Mouse (Mus musculus): ENCODE measurements around the gene Mup21. TPM values are rescaled to one million over a fixed set of nuclear protein-coding genes. Genes with fewer than 3 reads are reported as not detected.
A peak's percentile ranks its signal among the peaks of the same experiment; 100 is the strongest.
"Not testable (repeated sequence)": the region's sequence is repeated elsewhere in the genome, so short reads cannot be mapped to it uniquely, and the experiment has no call there.

Gene Mup21
- not detected in 2 replicates for polyA plus RNA-seq (2012; rRNA removed)

- TF ChIP-seq POLR2A (IDR thresholded peaks at IDR 0.05; ENCODE audit: control insufficient read depth, low read depth, low read length) (no peak), CTCF (IDR thresholded peaks at IDR 0.05; ENCODE audit: control insufficient read depth, insufficient read depth, insufficient replicate concordance, low read depth, low read length) (no peak)
- Histone ChIP-seq H3K27ac (ENCODE audit: control insufficient read depth, insufficient read depth, low read depth, low read length) (no peak within 1 kb of the TSS), H3K4me1 (ENCODE audit: control insufficient read depth, insufficient read depth, low read length) (no peaks in the 10 kb centered on the region), H3K36me3 (ENCODE audit: control insufficient read depth, insufficient read depth, low read length) (no peaks in the 10 kb centered on the region), H3K27me3 (ENCODE audit: control insufficient read depth, insufficient read depth, low read length) (no peaks in the 10 kb centered on the region), H3K4me3 (ENCODE audit: control insufficient read depth, low read depth, low read length) (no peak within 1 kb of the TSS)
Observed at GRCm38 (mm10) chr4:62150811-62151210, at the start of gene Mup21. Gene Mup21 (minus strand): TSS chr4:62150863.

- Histone ChIP-seq H3K36me3 (ENCODE audit: control insufficient read depth, insufficient read depth, low read length) (no peaks in the 10 kb centered on the region), H3K4me1 (ENCODE audit: control insufficient read depth, insufficient read depth, low read length) (no peaks in the 10 kb centered on the region), H3K27me3 (ENCODE audit: control insufficient read depth, insufficient read depth, low read length) (no peaks in the 10 kb centered on the region), H3K27ac (ENCODE audit: control insufficient read depth, insufficient read depth, low read depth, low read length) (no peak overlapping the region), H3K4me3 (ENCODE audit: control insufficient read depth, low read depth, low read length) (no peak overlapping the region)
- TF ChIP-seq POLR2A (IDR thresholded peaks at IDR 0.05; ENCODE audit: control insufficient read depth, low read depth, low read length) (no peak), CTCF (IDR thresholded peaks at IDR 0.05; ENCODE audit: control insufficient read depth, insufficient read depth, insufficient replicate concordance, low read depth, low read length) (no peak)
Observed at GRCm38 (mm10) chr4:62199923-62200529, 49.4 kb upstream of the Mup21 start.

GRCm38 (mm10) chr4:62188778-62189177 is 38.1 kb upstream of the Mup21 start:
- TF ChIP-seq CTCF (IDR thresholded peaks at IDR 0.05; ENCODE audit: control insufficient read depth, insufficient read depth, insufficient replicate concordance, low read depth, low read length) (no peak), POLR2A (IDR thresholded peaks at IDR 0.05; ENCODE audit: control insufficient read depth, low read depth, low read length) (no peak)
- Histone ChIP-seq H3K27ac (ENCODE audit: control insufficient read depth, insufficient read depth, low read depth, low read length) (no peak overlapping the region), H3K4me3 (ENCODE audit: control insufficient read depth, low read depth, low read length) (no peak overlapping the region), H3K36me3 (ENCODE audit: control insufficient read depth, insufficient read depth, low read length) (peaks cover 2% of the 10 kb centered on the region; the same call in 1 of the 2 replicates), H3K4me1 (ENCODE audit: control insufficient read depth, insufficient read depth, low read length) (no peaks in the 10 kb centered on the region), H3K27me3 (ENCODE audit: control insufficient read depth, insufficient read depth, low read length) (no peaks in the 10 kb centered on the region)

GRCm38 (mm10) chr4:62177282-62177681 is 26.6 kb upstream of the Mup21 start:
- H3K36me3 ChIP-seq (ENCODE audit: control insufficient read depth, insufficient read depth, low read length), result no peaks in the 10 kb centered on the region
- no peaks in the 10 kb centered on the region for H3K4me1 ChIP-seq (ENCODE audit: control insufficient read depth, insufficient read depth, low read length)
- TF ChIP-seq CTCF (IDR thresholded peaks at IDR 0.05; ENCODE audit: control insufficient read depth, insufficient read depth, insufficient replicate concordance, low read depth, low read length) (peak; percentile 76; the same call in 1 of the 2 replicates), POLR2A (IDR thresholded peaks at IDR 0.05; ENCODE audit: control insufficient read depth, low read depth, low read length) (no peak)
- no peaks in the 10 kb centered on the region for H3K27me3 ChIP-seq (ENCODE audit: control insufficient read depth, insufficient read depth, low read length)
- no peak overlapping the region for H3K27ac ChIP-seq (ENCODE audit: control insufficient read depth, insufficient read depth, low read depth, low read length)
- H3K4me3 ChIP-seq (ENCODE audit: control insufficient read depth, low read depth, low read length), result no peak overlapping the region

GRCm38 (mm10) chr4:62174471-62174870 is 23.8 kb upstream of the Mup21 start:
- no peak overlapping the region for H3K4me3 ChIP-seq (ENCODE audit: control insufficient read depth, low read depth, low read length)
- no peaks in the 10 kb centered on the region for H3K27me3 ChIP-seq (ENCODE audit: control insufficient read depth, insufficient read depth, low read length)
- no peak overlapping the region for H3K27ac ChIP-seq (ENCODE audit: control insufficient read depth, insufficient read depth, low read depth, low read length)
- no peaks in the 10 kb centered on the region for H3K4me1 ChIP-seq (ENCODE audit: control insufficient read depth, insufficient read depth, low read length)
- no peaks in the 10 kb centered on the region for H3K36me3 ChIP-seq (ENCODE audit: control insufficient read depth, insufficient read depth, low read length)
- no peak for TF ChIP-seq CTCF (IDR thresholded peaks at IDR 0.05; ENCODE audit: control insufficient read depth, insufficient read depth, insufficient replicate concordance, low read depth, low read length)
- no peak for TF ChIP-seq POLR2A (IDR thresholded peaks at IDR 0.05; ENCODE audit: control insufficient read depth, low read depth, low read length)

GRCm38 (mm10) chr4:62167636-62168035 is 17.0 kb upstream of the Mup21 start:
- not testable (repeated sequence) for H3K36me3 ChIP-seq (ENCODE audit: control insufficient read depth, insufficient read depth, low read length); H3K4me3 ChIP-seq (ENCODE audit: control insufficient read depth, low read depth, low read length); H3K27me3 ChIP-seq (ENCODE audit: control insufficient read depth, insufficient read depth, low read length)

GRCm38 (mm10) chr4:62158401-62158800 is 7.7 kb upstream of the Mup21 start:
- H3K27me3 ChIP-seq (ENCODE audit: control insufficient read depth, insufficient read depth, low read length), result no peaks in the 10 kb centered on the region
- no peaks in the 10 kb centered on the region for H3K36me3 ChIP-seq (ENCODE audit: control insufficient read depth, insufficient read depth, low read length)
- no peaks in the 10 kb centered on the region for H3K4me1 ChIP-seq (ENCODE audit: control insufficient read depth, insufficient read depth, low read length)
- TF ChIP-seq CTCF (IDR thresholded peaks at IDR 0.05; ENCODE audit: control insufficient read depth, insufficient read depth, insufficient replicate concordance, low read depth, low read length) (no peak), POLR2A (IDR thresholded peaks at IDR 0.05; ENCODE audit: control insufficient read depth, low read depth, low read length) (no peak)
- no peak overlapping the region for H3K27ac ChIP-seq (ENCODE audit: control insufficient read depth, insufficient read depth, low read depth, low read length)
- no peak overlapping the region for H3K4me3 ChIP-seq (ENCODE audit: control insufficient read depth, low read depth, low read length)

More at GRCm38 (mm10) chr4:62167636-62168035, 17.0 kb upstream of the Mup21 start:
- not testable (repeated sequence) for H3K4me1 ChIP-seq (ENCODE audit: control insufficient read depth, insufficient read depth, low read length); H3K27ac ChIP-seq (ENCODE audit: control insufficient read depth, insufficient read depth, low read depth, low read length)

GRCm38 (mm10) chr4:62133706-62134105 is 17.0 kb downstream of the Mup21 start:
- H3K27ac ChIP-seq (ENCODE audit: control insufficient read depth, insufficient read depth, low read depth, low read length), result no peak overlapping the region
- no peak for TF ChIP-seq CTCF (IDR thresholded peaks at IDR 0.05; ENCODE audit: control insufficient read depth, insufficient read depth, insufficient replicate concordance, low read depth, low read length)
- no peak for TF ChIP-seq POLR2A (IDR thresholded peaks at IDR 0.05; ENCODE audit: control insufficient read depth, low read depth, low read length)
- H3K36me3 ChIP-seq (ENCODE audit: control insufficient read depth, insufficient read depth, low read length), result no peaks in the 10 kb centered on the region
- no peaks in the 10 kb centered on the region for H3K27me3 ChIP-seq (ENCODE audit: control insufficient read depth, insufficient read depth, low read length)
- no peaks in the 10 kb centered on the region for H3K4me1 ChIP-seq (ENCODE audit: control insufficient read depth, insufficient read depth, low read length)
- no peak overlapping the region for H3K4me3 ChIP-seq (ENCODE audit: control insufficient read depth, low read depth, low read length)

- not testable (repeated sequence) for H3K4me3 ChIP-seq (ENCODE audit: control insufficient read depth, low read depth, low read length); H3K27ac ChIP-seq (ENCODE audit: control insufficient read depth, insufficient read depth, low read depth, low read length); H3K27me3 ChIP-seq (ENCODE audit: control insufficient read depth, insufficient read depth, low read length); H3K4me1 ChIP-seq (ENCODE audit: control insufficient read depth, insufficient read depth, low read length); H3K36me3 ChIP-seq (ENCODE audit: control insufficient read depth, insufficient read depth, low read length)
Observed at GRCm38 (mm10) chr4:62103366-62103765, 47.3 kb downstream of the Mup21 start.
